Mouse (Mus musculus) C2C12 (cell line): ENCODE measurements around the gene Tmem231. TPM values are rescaled to one million over a fixed set of nuclear protein-coding genes. Genes with fewer than 3 reads are reported as not detected.
A peak's percentile ranks its signal among the peaks of the same experiment; 100 is the strongest.

Experiments used
- H3K27me3 ChIP-seq: one replicate; pipeline ENCODE4 v1.6.1; 2011; ENCODE audit not compliant: control insufficient read depth, insufficient read depth, insufficient read length
- H3K36me3 ChIP-seq: one replicate; pipeline ENCODE4 v1.6.1; 2011; ENCODE audit not compliant: control insufficient read depth, insufficient read depth
- H3K4me3 ChIP-seq: one replicate; pipeline ENCODE4 v1.5.1; 2011; ENCODE audit warnings: mild to moderate bottlenecking, control low read depth; ENCODE audit not compliant: poor library complexity, insufficient read depth, severe bottlenecking
- H3K79me2 ChIP-seq: one replicate; pipeline ENCODE4 v1.6.1; 2011; ENCODE audit not compliant: control insufficient read depth, insufficient read depth
- H3K79me3 ChIP-seq: one replicate; pipeline ENCODE4 v1.6.1; 2011; ENCODE audit warnings: low read depth, control low read depth
- H3ac ChIP-seq: one replicate; pipeline ENCODE3; 2011; ENCODE audit warnings: low read depth; ENCODE audit not compliant: control insufficient read depth, insufficient read length
- CEBPB ChIP-seq: IDR thresholded peaks from one replicate; pipeline ENCODE4 v1.6.1; 2011; ENCODE audit warnings: low read depth, mild to moderate bottlenecking, control low read depth, moderate library complexity
- CTCF ChIP-seq: IDR thresholded peaks from one replicate; pipeline ENCODE4 v1.5.1; 2011; ENCODE audit not compliant: control insufficient read depth, insufficient read depth, insufficient read length
- FOSL1 ChIP-seq: IDR thresholded peaks from one replicate; pipeline ENCODE4 v1.8.0; 2011; ENCODE audit warnings: mild to moderate bottlenecking, low read length; ENCODE audit not compliant: poor library complexity, insufficient read depth, severe bottlenecking
- MAX ChIP-seq: IDR thresholded peaks from one replicate; pipeline ENCODE4 v1.6.1; 2011; ENCODE audit warnings: mild to moderate bottlenecking, control low read depth
- MYOD1 ChIP-seq: IDR thresholded peaks from one replicate; pipeline ENCODE4 v1.6.1; 2011; ENCODE audit warnings: low read depth; ENCODE audit not compliant: control insufficient read depth, insufficient read length
- MYOG ChIP-seq: IDR thresholded peaks from one replicate; pipeline ENCODE4 v1.6.1; 2011; ENCODE audit not compliant: control insufficient read depth, insufficient read length; ENCODE audit errors: extremely low read depth
- USF1 ChIP-seq: IDR thresholded peaks from one replicate; pipeline ENCODE4 v1.6.1; 2011; ENCODE audit warnings: low read depth, mild to moderate bottlenecking, control low read depth, moderate library complexity
- long read RNA-seq, 2 experiments: library from polyadenylated mRNA; unstranded; transcript quantifications; one replicate each; pipeline ENCODE4 v2.0.0; 2019 to 2020
- polyA plus RNA-seq: library from polyadenylated mRNA; unstranded; fragments of >200 nt; fragmentation: generic; extraction: Trizol; gene quantifications from one replicate; pipeline ENCODE4 v1.2.1, GENCODE M21; 2012; ENCODE audit warnings: missing spikeins

The Tmem231 gene
- polyA plus RNA-seq, result 2.2 TPM
- long read RNA-seq, experiment 1, transcript Tmem231-201 (7 exons, 2,984 nt), result major isoform, 6 of 9 reads
- long read RNA-seq, experiment 1, partial matches to known transcripts, result 0 of 9 reads
- long read RNA-seq, experiment 1, other reads (novel, unspliced or antisense), result 3 of 9 reads
- long read RNA-seq, experiment 2, transcript Tmem231-201 (7 exons, 2,984 nt), result major isoform, 10 of 13 reads
- long read RNA-seq, experiment 2, partial matches to known transcripts, result 3 of 13 reads
- long read RNA-seq, experiment 2, other reads (novel, unspliced or antisense), result 0 of 13 reads

DNA sequence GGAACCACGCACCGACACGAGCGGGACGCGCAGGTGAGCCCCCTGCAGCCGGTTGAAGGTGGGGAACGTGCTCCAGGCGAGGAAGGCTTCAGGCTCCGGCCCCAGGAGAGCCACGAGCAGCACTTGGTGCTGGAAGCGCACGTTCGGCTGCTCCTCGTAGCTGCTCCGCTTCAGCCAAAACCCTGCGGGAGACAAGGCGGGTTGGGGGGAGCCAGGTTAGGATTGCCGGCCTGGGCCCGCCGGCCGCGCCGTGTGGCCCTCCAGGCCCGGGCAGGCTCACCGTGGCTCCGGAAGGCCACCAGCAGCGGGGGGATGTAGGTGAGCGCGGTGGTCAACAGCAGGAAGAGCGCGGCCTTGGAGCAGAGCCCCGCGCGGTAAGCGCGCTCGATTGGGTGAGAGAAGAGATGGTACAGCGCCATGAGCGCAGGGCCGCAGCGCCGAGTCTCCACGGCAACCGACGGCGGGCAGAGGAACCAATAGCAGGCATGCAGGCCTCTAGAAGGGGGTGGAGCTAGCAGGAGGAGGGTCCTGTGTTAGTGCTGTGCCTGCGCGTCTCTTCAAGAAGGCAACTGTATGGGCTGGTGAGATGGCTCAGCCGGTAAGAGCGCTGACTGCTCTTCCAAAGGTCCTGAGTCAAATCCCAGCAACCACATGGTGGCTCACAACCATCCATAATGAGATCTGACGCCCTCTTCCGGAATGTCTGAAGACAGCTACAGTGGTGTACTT lies at the start of gene Tmem231:
Tmem231 (minus strand) TSS at position 534 of the 729 bp plus-strand sequence.
- TF ChIP-seq CEBPB, result no peak
- TF ChIP-seq MYOD1, result no peak
- no peak for TF ChIP-seq CTCF
- TF ChIP-seq USF1, result no peak
- TF ChIP-seq MYOG, result no peak
- TF ChIP-seq MAX, result no peak
- no peak for TF ChIP-seq FOSL1
- Histone ChIP-seq H3K4me3 (peak within 1 kb of the TSS; percentile 53), H3K36me3 (no peaks in the 10 kb centered on the region), H3K79me3 (no peaks in the 10 kb centered on the region), H3ac (peak within 1 kb of the TSS; percentile 76), H3K79me2 (no peaks in the 10 kb centered on the region), H3K27me3 (no peaks in the 10 kb centered on the region)

DNA sequence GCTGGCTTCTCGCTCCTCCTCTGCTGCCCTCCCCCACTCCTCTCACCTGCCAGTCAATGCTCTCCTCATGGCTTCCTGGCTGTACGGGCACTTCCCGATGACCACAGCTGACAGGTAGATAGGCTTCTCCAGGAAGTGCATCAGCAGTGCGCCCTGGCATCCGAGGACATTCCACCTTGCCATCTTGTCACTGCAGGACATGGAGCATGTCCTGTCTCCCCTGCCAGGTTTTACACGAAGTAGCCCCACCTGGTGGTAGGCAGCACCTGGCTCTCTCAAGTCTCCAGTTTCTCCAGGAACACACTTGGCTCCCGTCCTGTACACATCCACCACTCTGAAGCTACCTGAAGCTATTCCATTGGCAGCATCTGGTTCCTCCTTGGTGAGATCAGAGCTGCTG lies 48.4 kb upstream of the Tmem231 start:
- TF ChIP-seq USF1 (no peak), MAX (no peak), CEBPB (no peak), FOSL1 (no peak), CTCF (no peak), MYOD1 (no peak), MYOG (no peak)

GRCm38 (mm10) chr8:111978147-111978546 lies 44.5 kb upstream of the Tmem231 start:
- Histone ChIP-seq H3K79me3 (no peaks in the 10 kb centered on the region), H3ac (no peak overlapping the region), H3K27me3 (no peaks in the 10 kb centered on the region), H3K36me3 (peaks cover 40% of the 10 kb centered on the region), H3K4me3 (no peak overlapping the region), H3K79me2 (no peaks in the 10 kb centered on the region)
- TF ChIP-seq FOSL1 (no peak), USF1 (no peak), MAX (no peak), CTCF (no peak), CEBPB (no peak), MYOD1 (no peak), MYOG (no peak)

More for the DNA sequence above, 48.4 kb upstream of the Tmem231 start:
- H3K36me3 ChIP-seq, result peaks cover 35% of the 10 kb centered on the region
- H3K27me3 ChIP-seq, result no peaks in the 10 kb centered on the region
- no peaks in the 10 kb centered on the region for H3K79me3 ChIP-seq
- H3K79me2 ChIP-seq, result no peaks in the 10 kb centered on the region
- no peak overlapping the region for H3K4me3 ChIP-seq
- H3ac ChIP-seq, result no peak overlapping the region

GRCm38 (mm10) chr8:111976326-111976725 lies 42.6 kb upstream of the Tmem231 start:
- Histone ChIP-seq H3K27me3 (no peaks in the 10 kb centered on the region), H3K36me3 (peaks cover 31% of the 10 kb centered on the region), H3K79me3 (no peaks in the 10 kb centered on the region), H3ac (no peak overlapping the region), H3K4me3 (no peak overlapping the region), H3K79me2 (no peaks in the 10 kb centered on the region)
- TF ChIP-seq MYOD1 (no peak), CTCF (no peak), MYOG (no peak), MAX (no peak), FOSL1 (no peak), USF1 (no peak), CEBPB (no peak)

GRCm38 (mm10) chr8:111975706-111976105 lies 42.0 kb upstream of the Tmem231 start:
- Histone ChIP-seq H3K36me3 (peaks cover 31% of the 10 kb centered on the region), H3ac (no peak overlapping the region), H3K79me3 (no peaks in the 10 kb centered on the region), H3K79me2 (no peaks in the 10 kb centered on the region), H3K27me3 (no peaks in the 10 kb centered on the region), H3K4me3 (no peak overlapping the region)
- TF ChIP-seq MYOD1, result no peak
- TF ChIP-seq USF1, result no peak
- no peak for TF ChIP-seq MAX
- TF ChIP-seq CTCF, result no peak
